8 mouse cellular contexts compared by ENCODE assay signal in genomic region chr11:109192673-109193557, GRCm38 (mm10). TPM values are rescaled to one million over a fixed set of nuclear protein-coding genes. Genes with fewer than 3 reads are reported as not detected.
DNase-seq lines count a peak whose midpoint lies in the region; ATAC-seq and TF ChIP-seq lines count a peak whose summit lies in the region.

No protein-coding gene starts in this region.

- H3K36me3 ChIP-seq in embryonic facial prominence, embryonic 12.5 days = no peaks in the 10 kb centered on the region
- no peaks in the 10 kb centered on the region for H3K36me3 ChIP-seq in kidney, postnatal 0 days (ENCODE audit: insufficient read depth, low read length)
- H3K36me3 ChIP-seq in liver, adult 2 months (ENCODE audit: control insufficient read depth, insufficient read depth, low read length) = no peaks in the 10 kb centered on the region
- H3K36me3 ChIP-seq in neural tube, embryonic 13.5 days = no peaks in the 10 kb centered on the region

- H3K27ac ChIP-seq in embryonic facial prominence, embryonic 12.5 days = no peak overlapping the region
- H3K27ac ChIP-seq in kidney, postnatal 0 days = no peak overlapping the region
- no peak overlapping the region for H3K27ac ChIP-seq in liver, adult 2 months (replicated peaks; ENCODE audit: insufficient read depth, low read depth, low read length)
- no peak overlapping the region for H3K27ac ChIP-seq in neural tube, embryonic 13.5 days (replicated peaks)

- no peaks in the 10 kb centered on the region for H3K9me3 ChIP-seq in embryonic facial prominence, embryonic 12.5 days
- H3K9me3 ChIP-seq in kidney, postnatal 0 days (replicated peaks; ENCODE audit: low read length) = no peaks in the 10 kb centered on the region
- H3K9me3 ChIP-seq in neural tube, embryonic 13.5 days = no peaks in the 10 kb centered on the region

- no peaks in the 10 kb centered on the region for H3K79me2 ChIP-seq in liver, adult 2 months (ENCODE audit: control insufficient read depth, insufficient read depth, low read length)

- no peaks in the 10 kb centered on the region for H3K27me3 ChIP-seq in embryonic facial prominence, embryonic 12.5 days
- H3K27me3 ChIP-seq in kidney, postnatal 0 days (ENCODE audit: insufficient read depth, low read length) = no peaks in the 10 kb centered on the region
- no peaks in the 10 kb centered on the region for H3K27me3 ChIP-seq in liver, adult 2 months (ENCODE audit: control insufficient read depth, insufficient read depth, low read length)
- H3K27me3 ChIP-seq in neural tube, embryonic 13.5 days = no peaks in the 10 kb centered on the region

- TF ChIP-seq POLR2A in liver, adult 2 months (IDR thresholded peaks at IDR 0.05; ENCODE audit: extremely low read depth, insufficient read depth, low read length) = no peak

- ATAC-seq in embryonic facial prominence, embryonic 12.5 days (ENCODE audit: insufficient number of reproducible peaks, insufficient read depth, low FRiP score, low TSS enrichment) = peak; percentile 52
- peak; percentile 90 for ATAC-seq in kidney, postnatal 0 days (replicated peaks; ENCODE audit: low FRiP score, low read depth)
- peak; percentile 43; the same call in 1 of the 2 replicates for ATAC-seq in neural tube, embryonic 13.5 days (ENCODE audit: low read depth)

- TF ChIP-seq CTCF in kidney, postnatal 0 days (IDR thresholded peaks at IDR 0.05; ENCODE audit: low read depth) = peak; percentile 88
- TF ChIP-seq CTCF in liver, adult 2 months (IDR thresholded peaks at IDR 0.05; ENCODE audit: low read depth, low read length) = peak; percentile 90

- H3K4me3 ChIP-seq in embryonic facial prominence, embryonic 12.5 days = no peak overlapping the region
- no peak overlapping the region for H3K4me3 ChIP-seq in kidney, postnatal 0 days (replicated peaks; ENCODE audit: low read depth, low read length)
- H3K4me3 ChIP-seq in liver, adult 2 months (ENCODE audit: insufficient read depth, low read depth, low read length) = no peak overlapping the region
- no peak overlapping the region for H3K4me3 ChIP-seq in neural tube, embryonic 13.5 days

- H3K9ac ChIP-seq in embryonic facial prominence, embryonic 12.5 days = no peak overlapping the region
- no peak overlapping the region for H3K9ac ChIP-seq in kidney, postnatal 0 days (ENCODE audit: low read depth, low read length)
- H3K9ac ChIP-seq in liver, adult 2 months (ENCODE audit: low read depth, low read length) = no peak overlapping the region
- no peak overlapping the region for H3K9ac ChIP-seq in neural tube, embryonic 13.5 days

- peak; percentile 68 for DNase-seq in A20 (ENCODE audit: low read depth, low spot score)
- DNase-seq in adrenal gland, postnatal 36 days = peak; percentile 81 to 87
- peak; percentile 51 for DNase-seq in heart, adult 8-10 months (ENCODE audit: low spot score)
- DNase-seq in kidney, postnatal 0 days (ENCODE audit: low spot score) = peak; percentile 92
- DNase-seq in liver, adult 2 months (ENCODE audit: extremely low read depth, low read depth, low spot score) = peak; percentile 30
- DNase-seq in testis, postnatal 10 days (ENCODE audit: low spot score) = peak; percentile 87

- 29% methylated on average over 15 of the region's 15 CpGs for WGBS in embryonic facial prominence, embryonic 12.5 days
- 25% methylated on average over 15 of the region's 15 CpGs for WGBS in kidney, postnatal 0 days
- WGBS in liver, adult 2 months = 46% methylated on average over 15 of the region's 15 CpGs
- WGBS in neural tube, embryonic 13.5 days = 39% methylated on average over 15 of the region's 15 CpGs

- peaks cover 6% of the 10 kb centered on the region; the same call in 1 of the 2 replicates for H3K4me1 ChIP-seq in embryonic facial prominence, embryonic 12.5 days
- H3K4me1 ChIP-seq in kidney, postnatal 0 days (replicated peaks; ENCODE audit: insufficient read depth, low read length) = no peaks in the 10 kb centered on the region
- no peaks in the 10 kb centered on the region for H3K4me1 ChIP-seq in liver, adult 2 months (ENCODE audit: control insufficient read depth, insufficient read depth, low read length)
- H3K4me1 ChIP-seq in neural tube, embryonic 13.5 days (replicated peaks) = no peaks in the 10 kb centered on the region

- 0 out of 2 replicates have a peak overlapping the region, but pooled peaks have one; percentile 22 for H3K4me2 ChIP-seq in embryonic facial prominence, embryonic 12.5 days (replicated peaks)
- no peak overlapping the region for H3K4me2 ChIP-seq in kidney, postnatal 0 days (ENCODE audit: low read length)
- no peak overlapping the region for H3K4me2 ChIP-seq in neural tube, embryonic 13.5 days

RNA-seq across cellular contexts. Expression of gene E030025P04Rik, which starts 48.7 kb away (rescaled TPM):
- not detected for total RNA-seq in adrenal gland, postnatal 36 days (2021)
- not detected in 2 replicates for polyA plus RNA-seq in embryonic facial prominence, embryonic 12.5 days (2016; fragmentation: Nextera tagmentation; extraction: Ambion mirVana)
- total RNA-seq in heart, adult 8-10 months (2022) = not detected
- polyA plus RNA-seq in kidney, postnatal 0 days (2015; fragmentation: Nextera tagmentation; extraction: Ambion mirVana) = not detected in 2 replicates
- total RNA-seq in liver, adult 2 months (2014; rRNA removed) = not detected in 2 replicates
- not detected in 2 replicates for polyA plus RNA-seq in liver, adult 2 months (2012; rRNA removed)
- not detected in 2 replicates for polyA plus RNA-seq in neural tube, embryonic 13.5 days (2015; fragmentation: Nextera tagmentation; extraction: Ambion mirVana)

Comparison
In these comparisons a context has a peak if more than half of its experiments do, and no peak if none do; other contexts are left out.
1. DNase-seq: peak in every context shown above with its lines; median percentile 92 in kidney, postnatal 0 days; 87 in testis, postnatal 10 days; 84 in adrenal gland, postnatal 36 days; 68 in A20; 51 in heart, adult 8-10 months; 30 in liver, adult 2 months.